In the genomic region with DNA sequence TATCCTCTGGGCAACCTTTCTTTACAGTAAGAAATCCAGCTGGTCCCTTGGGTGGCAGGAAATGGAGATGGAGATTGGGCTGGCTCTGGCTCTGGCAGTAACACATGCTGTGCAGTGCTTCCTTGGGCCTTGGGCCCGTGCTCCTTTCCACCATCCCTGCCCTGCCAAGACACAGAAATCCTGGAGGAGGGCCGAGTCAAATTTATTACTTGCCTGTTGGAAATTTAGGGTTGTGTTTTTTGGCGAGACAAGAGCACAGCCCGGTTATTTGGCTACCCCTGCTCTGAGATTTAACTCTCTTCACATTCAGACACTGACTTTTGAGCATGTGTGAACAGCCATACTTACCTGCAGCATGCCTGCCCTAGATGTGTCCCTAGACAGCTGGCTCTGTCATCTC, we compare ENCODE assay signal across 8 mouse cellular contexts. TPM values are rescaled to one million over a fixed set of nuclear protein-coding genes. Genes with fewer than 3 reads are reported as not detected.
A peak's percentile ranks its signal among the peaks of the same experiment; 100 is the strongest.
DNase-seq lines count a peak whose midpoint lies in the region; TF ChIP-seq lines count a peak whose summit lies in the region.

No protein-coding gene starts in this region.

- TF ChIP-seq POLR2A in kidney, adult 2 months (IDR thresholded peaks at IDR 0.05; ENCODE audit: low read depth, low read length), result no peak

- H3K27ac ChIP-seq in kidney, adult 2 months (ENCODE audit: insufficient read depth, low read depth, low read length), result no peak overlapping the region

- no peaks in the 10 kb centered on the region for H3K27me3 ChIP-seq in kidney, adult 2 months (replicated peaks; ENCODE audit: control insufficient read depth, insufficient read depth, low read length)

- H3K4me3 ChIP-seq in kidney, adult 2 months (ENCODE audit: insufficient read depth, low read depth, low read length), result no peak overlapping the region

- no peaks in the 10 kb centered on the region for H3K4me1 ChIP-seq in kidney, adult 2 months (ENCODE audit: control insufficient read depth, insufficient read depth, low read length)

- TF ChIP-seq CTCF in kidney, adult 2 months (conservative IDR thresholded peaks at IDR 0.05; ENCODE audit: insufficient read depth, insufficient read length, low read depth, low read length), result no peak

- H3K36me3 ChIP-seq in kidney, adult 2 months (ENCODE audit: control insufficient read depth, insufficient read depth, low read length), result no peaks in the 10 kb centered on the region

- 50% methylated on average over 4 of the region's 4 CpGs for WGBS in kidney, adult 2 months

- intact Hi-C loops in gastrocnemius, postnatal 36 days (cut with DNase I), result no loop called here

- peak; percentile 45 for DNase-seq in kidney, adult 2 months
- no peak for DNase-seq in kidney, adult 9 months
- peak; percentile 48 for DNase-seq in cerebellum, adult 11 months
- DNase-seq in gastrocnemius, postnatal 36 days, result peak; percentile 65 to 82
- peak; percentile 30 for DNase-seq in lung, postnatal 25 days (ENCODE audit: low spot score)
- DNase-seq in layer of hippocampus, adult 8-10 months (ENCODE audit: low spot score in 2 of 2), result no peak
- no peak for DNase-seq in spleen, postnatal 4 days (ENCODE audit: low spot score in 2 of 2)
- no peak for DNase-seq in T-cell, adult 2 months (ENCODE audit: low spot score)

RNA-seq across cellular contexts. Expression of gene Borcs5, which starts 56.8 kb away (rescaled TPM):
- polyA plus RNA-seq in kidney, adult 2 months (2012; rRNA removed), result 14.5 and 15.1 TPM in 2 replicates
- total RNA-seq in gastrocnemius, postnatal 36 days (2021), result 10 to 100 TPM; 13.0 to 15.9 TPM
- 10 to 100 TPM; 32.1 to 39.9 (median 34.0) TPM for total RNA-seq in layer of hippocampus, adult 8-10 months (2022)

Comparison
In these comparisons a context has a peak if more than half of its experiments do, and no peak if none do; other contexts are left out.
1. DNase-seq: peak in kidney, adult 2 months (single experiment), cerebellum, adult 11 months (single experiment), gastrocnemius, postnatal 36 days (2 of 2) and lung, postnatal 25 days (single experiment); none in kidney, adult 9 months (single experiment), layer of hippocampus, adult 8-10 months (0 of 2), spleen, postnatal 4 days (0 of 2) and T-cell, adult 2 months (single experiment).